Mouse (Mus musculus) MEL (cell line): ENCODE measurements around the gene Tubgcp3. TPM values are rescaled to one million over a fixed set of nuclear protein-coding genes. Genes with fewer than 3 reads are reported as not detected.

Experiments
- DNase-seq: peaks from one replicate; pipeline ENCODE4 v3.0.0; 2011; ENCODE audit warnings: low read depth, low spot score
- H3K27ac ChIP-seq: 2 replicates; pipeline ENCODE4 v1.5.1; 2012; ENCODE audit warnings: low read depth, mild to moderate bottlenecking, control low read depth, low read length, moderate library complexity; ENCODE audit not compliant: control insufficient read depth
- H3K27me3 ChIP-seq, 2 experiments: fragments of 150-350 bp in 1 of 2; sonication (generic) in 1 of 2; 2 replicates each; pipeline ENCODE4 v1.6.1; 2012; ENCODE audit warnings: low read length in 2 of 2, mild to moderate bottlenecking in 2 of 2, improper control_type of control experiment in 1 of 2, moderate library complexity in 1 of 2; ENCODE audit not compliant: insufficient read depth in 2 of 2, control insufficient read depth in 1 of 2
- H3K36me3 ChIP-seq, 2 experiments: 2 replicates each; pipeline ENCODE4 v1.6.1; 2012 to 2014; ENCODE audit warnings: low read length in 2 of 2, improper control_type of control experiment in 1 of 2, inconsistent platforms in 1 of 2, mild to moderate bottlenecking in 1 of 2; ENCODE audit not compliant: insufficient read depth in 2 of 2, control insufficient read depth in 1 of 2
- H3K4me1 ChIP-seq, 2 experiments: fragments of 150-350 bp in 1 of 2; sonication (generic) in 1 of 2; 2 replicates each; pipeline ENCODE4 v1.6.1; 2012; ENCODE audit warnings: low read length in 2 of 2, improper control_type of control experiment in 1 of 2, mild to moderate bottlenecking in 1 of 2; ENCODE audit not compliant: insufficient read depth in 2 of 2, control insufficient read depth in 1 of 2
- H3K4me3 ChIP-seq, 2 experiments: fragments of 150-350 bp in 1 of 2; sonication (generic) in 1 of 2; 2 replicates each; pipeline ENCODE4 v1.5.1; 2012; ENCODE audit warnings: low read depth in 2 of 2, low read length in 2 of 2, mild to moderate bottlenecking in 2 of 2, moderate library complexity in 2 of 2, control low read depth in 1 of 2, improper control_type of control experiment in 1 of 2; ENCODE audit not compliant: control insufficient read depth in 1 of 2, insufficient read depth in 1 of 2
- H3K79me2 ChIP-seq: 2 replicates; pipeline ENCODE4 v1.6.1; 2012; ENCODE audit warnings: mild to moderate bottlenecking, low read length, moderate library complexity; ENCODE audit not compliant: control insufficient read depth, poor library complexity, insufficient read depth
- H3K9ac ChIP-seq: 2 replicates; pipeline ENCODE4 v1.6.1; 2012; ENCODE audit warnings: low read depth, mild to moderate bottlenecking, control low read depth, low read length, moderate library complexity; ENCODE audit not compliant: control insufficient read depth, poor library complexity, severe bottlenecking
- H3K9me3 ChIP-seq: fragments of 150-350 bp; sonication (generic); replicated peaks from 2 replicates; pipeline ENCODE4 v1.6.1; 2012; ENCODE audit warnings: mild to moderate bottlenecking, low read length, improper control_type of control experiment, moderate library complexity; ENCODE audit not compliant: insufficient read depth
- CHD1 ChIP-seq: IDR thresholded peaks from 2 replicates; pipeline ENCODE4 v1.6.1; 2012; ENCODE audit warnings: low read depth, mild to moderate bottlenecking, inconsistent platforms, low read length, improper control_type of control experiment
- CHD2 ChIP-seq: IDR thresholded peaks from 2 replicates; pipeline ENCODE4 v1.6.1; 2011; ENCODE audit warnings: low read length, improper control_type of control experiment
- CTCF ChIP-seq, 3 experiments: IDR thresholded peaks in 2 of 3; conservative IDR thresholded peaks in 1 of 3; 2 replicates each; pipeline ENCODE4 v1.5.1; 2011 to 2012; ENCODE audit warnings: low read length in 3 of 3, low read depth in 2 of 3, mild to moderate bottlenecking in 2 of 3, improper control_type of control experiment in 1 of 3, inconsistent platforms in 1 of 3, mixed read lengths in 1 of 3, moderate library complexity in 1 of 3; ENCODE audit not compliant: control insufficient read depth in 1 of 3, insufficient read depth in 1 of 3, poor library complexity in 1 of 3, severe bottlenecking in 1 of 3
- ELF1 ChIP-seq: IDR thresholded peaks from 2 replicates; pipeline ENCODE4 v1.6.1; 2014; ENCODE audit warnings: low read depth, mild to moderate bottlenecking, inconsistent platforms, low read length, improper control_type of control experiment, moderate library complexity
- ETS1 ChIP-seq: IDR thresholded peaks from 2 replicates; pipeline ENCODE4 v1.6.1; 2012; ENCODE audit warnings: low read depth, mild to moderate bottlenecking, inconsistent platforms, low read length, improper control_type of control experiment, moderate library complexity
- GABPA ChIP-seq: IDR thresholded peaks from 2 replicates; pipeline ENCODE4 v1.6.1; 2012; ENCODE audit warnings: low read depth, mild to moderate bottlenecking, inconsistent platforms, low read length, improper control_type of control experiment, moderate library complexity
- HCFC1 ChIP-seq: IDR thresholded peaks from 2 replicates; pipeline ENCODE4 v1.6.1; 2012; ENCODE audit warnings: low read depth, mild to moderate bottlenecking, inconsistent platforms, low read length, improper control_type of control experiment, moderate library complexity
- KAT2A ChIP-seq: conservative IDR thresholded peaks from 2 replicates; pipeline ENCODE4 v1.6.1; 2012; ENCODE audit warnings: low read depth, low read length, improper control_type of control experiment, inconsistent platforms
- MXI1 ChIP-seq: IDR thresholded peaks from 2 replicates; pipeline ENCODE4 v1.6.1; 2011; ENCODE audit warnings: mild to moderate bottlenecking, low read depth, low read length, improper control_type of control experiment
- MYB ChIP-seq: IDR thresholded peaks from 2 replicates; pipeline ENCODE4 v1.6.1; 2011; ENCODE audit warnings: mild to moderate bottlenecking, low read depth, low read length, improper control_type of control experiment
- NELFE ChIP-seq: IDR thresholded peaks from 2 replicates; pipeline ENCODE4 v1.6.1; 2011; ENCODE audit warnings: low read depth, low read length, improper control_type of control experiment
- POLR2AphosphoS2 ChIP-seq: IDR thresholded peaks from 2 replicates; pipeline ENCODE4 v1.6.1; 2011; ENCODE audit warnings: low read length, improper control_type of control experiment
- RCOR1 ChIP-seq: IDR thresholded peaks from 2 replicates; pipeline ENCODE4 v1.6.1; 2012; ENCODE audit warnings: low read depth, mild to moderate bottlenecking, inconsistent platforms, low read length, improper control_type of control experiment
- SIN3A ChIP-seq: IDR thresholded peaks from 2 replicates; pipeline ENCODE4 v1.6.1; 2012; ENCODE audit warnings: low read length, improper control_type of control experiment, inconsistent platforms
- TAL1 ChIP-seq: IDR thresholded peaks from 2 replicates; pipeline ENCODE4 v1.6.1; 2012; ENCODE audit warnings: mild to moderate bottlenecking, inconsistent platforms, low read length, moderate library complexity, mixed read lengths
- UBTF ChIP-seq: IDR thresholded peaks from 2 replicates; pipeline ENCODE4 v1.6.1; 2012; ENCODE audit warnings: low read depth, mild to moderate bottlenecking, inconsistent platforms, low read length, improper control_type of control experiment, moderate library complexity, borderline replicate concordance; ENCODE audit not compliant: insufficient read depth
- USF1 ChIP-seq: IDR thresholded peaks from 2 replicates; pipeline ENCODE4 v1.6.1; 2014; ENCODE audit warnings: low read depth, mild to moderate bottlenecking, inconsistent platforms, low read length, improper control_type of control experiment, moderate library complexity
- ZC3H11A ChIP-seq: IDR thresholded peaks from 2 replicates; pipeline ENCODE4 v1.6.1; 2012; ENCODE audit warnings: low read depth, mild to moderate bottlenecking, inconsistent platforms, low read length, improper control_type of control experiment
- ZMIZ1 ChIP-seq: IDR thresholded peaks from 2 replicates; pipeline ENCODE4 v1.6.1; 2012; ENCODE audit warnings: low read depth, mild to moderate bottlenecking, inconsistent platforms, low read length, improper control_type of control experiment, moderate library complexity
- ZNF384 ChIP-seq: IDR thresholded peaks from 2 replicates; pipeline ENCODE4 v1.6.1; 2012; ENCODE audit warnings: low read depth, mild to moderate bottlenecking, inconsistent platforms, low read length, improper control_type of control experiment
- polyA plus RNA-seq, 2 experiments: library from polyadenylated mRNA; stranded (reverse) in 1 of 2; unstranded in 1 of 2; fragments of >175 nt in 1 of 2; fragments of >200 nt in 1 of 2; gene quantifications; 2 replicates each; pipeline versions ENCODE4 v1.2.1 to v1.2.4; 2012; ENCODE audit warnings: low replicate concordance in 2 of 2, low read depth in 1 of 2; ENCODE audit not compliant: insufficient read length in 2 of 2, insufficient read depth in 1 of 2, missing spikeins in 1 of 2
- total RNA-seq: library from RNA; depleted of rRNA; stranded (reverse); fragments of 300-350 nt; gene quantifications from 2 replicates; pipeline ENCODE4 v1.2.3, GENCODE M21; 2012

Tubgcp3 gene
- total and polyA plus RNA-seq, 3 experiments: 43.6 to 87.7 (median 60.2) TPM

- TF ChIP-seq RCOR1 (no peak), ELF1 (peak; percentile 96), UBTF (no peak), SIN3A (no peak; the same call in none of the 2 replicates)
These were observed at the start of gene Tubgcp3 (continued) for GRCm38 (mm10) chr8:12672056-12672881.

- no peak overlapping the region for H3K9ac ChIP-seq
- no peak for DNase-seq
- no peak overlapping the region for H3K27ac ChIP-seq
- H3K4me1 ChIP-seq: no peaks in the 10 kb centered on the region
- H3K79me2 ChIP-seq: no peaks in the 10 kb centered on the region
- TF ChIP-seq CHD1: no peak
- no peak for TF ChIP-seq ZNF384
- no peak for TF ChIP-seq MYB
- no peak for TF ChIP-seq ETS1
- TF ChIP-seq KAT2A: no peak
- TF ChIP-seq UBTF: no peak
- no peak for TF ChIP-seq CTCF (IDR thresholded peaks at IDR 0.05 in 2 of 3, conservative IDR thresholded peaks at IDR 0.05 in 1 of 3; ENCODE audit: control insufficient read depth in 1 of 3, insufficient read depth in 1 of 3, low read depth in 2 of 3, low read length in 3 of 3, poor library complexity in 1 of 3, severe bottlenecking in 1 of 3)
- no peak for TF ChIP-seq USF1
- TF ChIP-seq ZC3H11A: no peak
- TF ChIP-seq HCFC1: no peak
- no peak for TF ChIP-seq TAL1
- TF ChIP-seq GABPA: no peak
- TF ChIP-seq CHD2: no peak
- TF ChIP-seq MXI1: no peak
- no peak for TF ChIP-seq ZMIZ1
- TF ChIP-seq NELFE: no peak
- TF ChIP-seq SIN3A: no peak
- TF ChIP-seq POLR2AphosphoS2: no peak
- TF ChIP-seq, all 39 proteins: peak for 0
- H3K4me3 ChIP-seq: no peak overlapping the region
- no peaks in the 10 kb centered on the region; a peak in 1 of 4 replicates for H3K27me3 ChIP-seq
- H3K36me3 ChIP-seq: no peaks in the 10 kb centered on the region
- no peaks in the 10 kb centered on the region for H3K9me3 ChIP-seq
These were observed 47.0 kb upstream of the Tubgcp3 start for GRCm38 (mm10) chr8:12719091-12719490.
